Mouse (Mus musculus) thymus, postnatal 14 days (tissue): Measurements from ENCODE around the gene Elmo1.
"Not testable (repeated sequence)": the region's sequence is repeated elsewhere in the genome, so short reads cannot be mapped to it uniquely, and the experiment has no call there.

Source experiments
- DNase-seq: peaks from one replicate; pipeline ENCODE4 v3.0.0; 2021

Elmo1 gene

GRCm38 (mm10) chr13:20551559-20551958, 461.2 kb downstream of the Elmo1 start:
- DNase-seq = no peak

GRCm38 (mm10) chr13:20555853-20556452, 465.6 kb downstream of the Elmo1 start:
- DNase-seq = no peak

GRCm38 (mm10) chr13:20556739-20557138, 466.3 kb downstream of the Elmo1 start:
- no peak for DNase-seq

DNA sequence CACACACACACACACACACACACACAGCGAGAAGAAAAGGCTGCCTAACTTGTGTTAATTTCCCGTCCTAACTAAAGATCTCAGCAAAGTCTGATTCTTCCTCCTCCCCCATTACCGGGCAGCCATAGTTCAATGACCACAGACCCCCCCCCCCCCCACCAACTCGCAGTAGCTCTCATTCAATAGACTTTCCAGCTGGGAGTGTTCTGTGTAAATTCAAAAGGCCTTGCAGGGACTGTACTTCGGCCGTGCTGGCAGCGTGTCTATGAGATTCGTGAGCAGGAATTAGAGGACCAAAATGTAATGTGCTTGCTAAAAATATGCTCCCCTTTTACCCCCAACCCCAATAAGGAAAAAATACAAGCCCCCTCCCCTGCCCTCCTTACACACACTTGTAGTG, 466.8 kb downstream of the Elmo1 start:
- no peak for DNase-seq

DNA sequence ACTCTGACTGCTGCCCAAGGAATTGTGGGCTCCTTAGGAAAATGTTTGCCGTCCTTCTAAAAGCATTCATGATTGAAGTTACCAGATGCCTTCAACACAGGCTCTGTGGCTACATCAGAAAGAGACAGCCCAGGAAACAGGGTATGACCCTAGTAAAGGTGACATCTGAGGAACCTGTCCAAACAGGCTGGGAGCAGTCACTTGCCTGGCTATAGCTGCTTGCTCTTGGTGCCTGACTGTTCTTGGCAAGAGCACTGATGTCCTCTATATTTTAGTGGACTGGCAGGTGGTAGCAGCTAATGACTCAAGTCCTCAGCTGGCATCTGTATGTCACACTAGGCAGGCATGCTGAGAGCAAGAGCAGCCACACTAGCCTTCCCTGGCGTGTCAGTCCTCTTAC, 468.0 kb downstream of the Elmo1 start:
- DNase-seq = no peak

GRCm38 (mm10) chr13:20564414-20564813, 474.0 kb downstream of the Elmo1 start:
- peak; percentile 16 for DNase-seq

GRCm38 (mm10) chr13:20575186-20575585, 484.8 kb downstream of the Elmo1 start:
- DNase-seq = no peak

- no peak for DNase-seq
Measured at GRCm38 (mm10) chr13:20585868-20586267, 495.5 kb downstream of the Elmo1 start.

DNA sequence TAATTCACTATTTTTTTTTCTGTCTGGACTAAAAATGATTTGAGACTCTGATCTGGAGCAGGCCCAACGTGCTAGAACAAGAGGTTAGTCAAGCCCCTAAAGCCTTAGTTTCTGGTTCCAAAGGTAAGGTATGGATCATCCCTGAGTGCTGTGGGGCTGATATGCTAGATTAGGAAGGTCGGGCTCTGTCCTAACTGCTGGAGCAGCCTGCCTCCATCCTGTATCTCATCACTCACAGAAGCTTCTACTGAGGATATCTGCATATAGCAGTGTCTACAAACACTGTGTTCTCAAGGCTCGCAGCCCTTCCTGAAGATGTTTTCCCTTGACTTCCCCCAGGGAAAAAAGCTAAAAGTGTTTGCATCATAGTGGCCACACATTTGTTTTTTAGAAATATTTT, 496.1 kb downstream of the Elmo1 start:
- DNase-seq = no peak

- DNase-seq = no peak
Measured at GRCm38 (mm10) chr13:20590983-20591382, 500.6 kb downstream of the Elmo1 start.

DNA sequence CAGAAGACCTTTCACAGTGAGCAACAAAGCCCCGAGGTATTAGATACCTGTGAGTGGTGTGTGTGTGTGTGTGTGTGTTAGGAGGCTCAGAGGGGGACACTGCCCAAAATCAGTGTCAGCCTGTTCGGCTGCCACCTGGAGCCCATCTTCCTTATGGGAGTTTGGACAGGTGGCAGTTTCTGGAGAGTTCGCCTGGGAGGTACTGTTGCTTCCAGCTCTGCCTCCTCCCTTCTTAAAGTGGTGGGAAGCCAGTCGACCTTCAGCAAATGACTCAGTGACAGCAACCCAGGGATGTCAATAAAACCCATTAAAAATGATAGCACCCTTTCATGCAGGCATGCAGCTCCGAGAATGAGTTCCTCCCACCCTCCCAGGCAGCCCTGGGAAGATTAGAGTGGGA, 506.9 kb downstream of the Elmo1 start:
- no peak for DNase-seq

DNA sequence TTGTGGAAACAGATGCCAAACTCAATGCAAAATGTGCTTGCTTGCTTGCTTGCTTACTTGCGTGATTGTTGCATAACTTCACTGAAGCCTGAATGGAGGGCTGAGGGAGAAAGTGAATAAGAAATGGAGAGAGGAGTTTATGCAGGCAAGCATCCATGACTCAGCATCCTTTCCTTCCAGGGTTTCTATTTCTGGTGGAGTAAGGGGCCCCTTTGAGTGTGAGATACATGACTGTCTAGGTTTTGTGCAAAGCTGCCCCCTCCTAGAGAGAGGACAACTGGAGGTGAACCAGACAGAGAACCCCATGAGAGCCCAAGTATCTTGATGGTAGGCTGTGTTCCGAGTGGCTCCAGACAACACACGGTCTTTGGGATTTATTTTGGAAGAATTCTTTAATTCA, 508.2 kb downstream of the Elmo1 start:
- DNase-seq = no peak

DNA sequence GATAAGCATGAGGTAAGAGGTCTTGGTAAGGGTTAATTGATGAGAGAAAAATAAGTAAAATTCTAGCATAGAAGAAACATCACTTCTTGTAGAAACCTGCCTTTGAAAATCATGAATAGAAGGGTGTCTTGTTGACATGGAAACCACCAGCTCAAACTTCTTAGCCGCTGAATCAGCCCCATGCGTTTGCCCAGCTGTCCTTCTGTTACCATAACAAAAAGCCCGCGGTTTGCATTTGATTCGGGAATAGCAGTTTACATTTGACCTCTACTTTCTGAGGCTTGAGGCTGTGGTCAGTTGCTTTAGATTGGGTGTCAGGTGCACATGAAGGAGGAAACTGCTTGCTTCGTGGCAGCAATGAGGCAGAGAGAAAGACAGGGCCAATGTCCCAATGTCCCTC, 509.9 kb downstream of the Elmo1 start:
- DNase-seq = no peak

- no peak for DNase-seq
Measured at GRCm38 (mm10) chr13:20601421-20601820, 511.0 kb downstream of the Elmo1 start.

DNA sequence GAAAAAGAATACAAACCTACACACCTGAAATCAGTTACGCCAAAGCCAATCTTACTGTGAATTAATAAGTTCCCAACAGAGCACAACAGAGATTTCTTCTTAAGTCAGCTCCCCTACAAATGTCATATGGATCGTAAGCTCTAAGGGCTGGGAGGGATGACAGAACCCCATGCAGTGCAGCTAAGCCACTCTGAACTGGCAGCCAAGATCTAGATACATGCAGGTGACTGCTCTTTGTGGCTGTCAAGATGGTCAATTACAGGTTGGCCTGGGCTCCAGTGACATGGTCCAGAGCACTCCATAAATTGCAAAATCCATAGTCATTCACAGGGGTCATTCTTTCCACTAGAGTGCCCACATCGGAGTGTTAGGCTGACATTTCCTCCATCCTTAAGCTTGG, 516.5 kb downstream of the Elmo1 start:
- no peak for DNase-seq

- DNase-seq = no peak
Measured at GRCm38 (mm10) chr13:20609003-20609688, 518.8 kb downstream of the Elmo1 start.

GRCm38 (mm10) chr13:20615596-20616469, 525.4 kb downstream of the Elmo1 start:
- no peak for DNase-seq

DNA sequence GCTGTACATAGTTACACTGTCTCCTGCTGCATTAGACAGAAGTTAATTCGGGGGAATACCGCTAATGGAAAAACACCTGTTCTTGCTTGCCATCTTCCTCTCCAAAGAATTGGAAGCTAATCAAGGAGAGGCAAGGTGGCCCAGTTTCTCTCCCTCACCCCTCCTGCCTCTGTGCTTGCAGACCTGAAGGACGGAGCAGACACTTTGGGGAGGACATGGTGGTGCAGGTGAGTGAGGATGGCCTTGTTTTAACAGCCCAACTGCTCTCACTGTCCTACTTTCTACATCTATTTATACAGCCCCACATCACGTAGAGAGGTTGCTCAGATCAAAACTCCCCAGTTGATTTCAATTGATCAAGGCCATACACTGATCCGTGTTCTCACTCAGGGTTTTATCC, 529.5 kb downstream of the Elmo1 start:
- DNase-seq = no peak

DNA sequence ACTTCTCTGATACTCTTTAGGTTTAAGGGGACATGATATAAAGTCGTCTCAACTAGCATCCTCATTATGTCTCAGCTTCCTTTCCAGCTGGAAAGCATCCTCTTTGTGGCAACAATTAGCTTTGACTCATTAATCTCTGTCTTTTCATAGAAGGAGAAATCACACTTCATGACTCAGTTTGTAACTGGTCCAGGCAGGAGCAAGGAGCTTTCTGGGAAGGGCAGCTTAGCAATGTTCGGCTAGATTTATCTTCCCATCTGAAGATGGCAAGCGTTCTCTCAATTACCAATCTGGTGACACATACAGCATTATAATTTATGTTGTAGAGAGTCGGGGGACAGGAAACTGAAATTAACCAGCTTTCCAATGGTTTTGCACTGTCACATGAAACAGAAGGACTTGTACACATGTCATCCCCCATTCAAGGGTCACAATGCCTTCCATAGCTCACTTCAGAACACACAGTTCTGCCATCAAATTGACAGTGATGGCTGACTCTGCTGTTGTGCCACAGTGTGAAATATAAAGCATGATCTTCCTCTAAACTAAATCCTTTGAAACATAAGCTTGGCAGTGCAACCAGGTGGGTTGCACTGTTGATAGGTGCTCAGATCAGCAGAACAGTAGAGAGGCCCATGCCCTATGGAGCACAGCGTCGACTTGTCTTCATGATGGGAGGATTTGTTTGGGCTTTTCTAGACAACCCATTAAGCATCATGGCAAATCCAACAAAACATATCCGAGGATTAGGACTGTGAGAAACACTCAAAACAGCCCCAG, 532.9 kb downstream of the Elmo1 start:
- no peak for DNase-seq

DNA sequence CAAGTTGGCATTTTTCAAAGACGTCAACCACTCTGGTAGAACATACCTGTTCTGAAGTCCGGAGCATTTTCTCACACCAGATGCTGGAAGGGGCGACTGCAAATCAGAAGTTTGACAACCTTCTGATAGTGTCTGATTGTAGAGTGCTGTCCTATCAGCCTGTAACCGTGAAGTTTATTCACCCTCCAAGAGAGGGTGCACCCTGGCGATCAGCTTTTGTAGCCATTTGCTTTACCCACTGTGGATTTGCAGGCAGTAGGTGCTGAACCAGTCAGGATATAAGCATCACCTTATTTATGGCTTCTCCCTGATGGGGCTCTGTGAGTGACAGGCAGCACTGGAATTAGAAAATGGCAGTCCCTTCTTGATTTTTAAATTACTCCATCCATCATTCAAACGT, 537.4 kb downstream of the Elmo1 start:
- DNase-seq = no peak

- DNase-seq = no peak
Measured at GRCm38 (mm10) chr13:20632477-20632876, 542.1 kb downstream of the Elmo1 start.

DNA sequence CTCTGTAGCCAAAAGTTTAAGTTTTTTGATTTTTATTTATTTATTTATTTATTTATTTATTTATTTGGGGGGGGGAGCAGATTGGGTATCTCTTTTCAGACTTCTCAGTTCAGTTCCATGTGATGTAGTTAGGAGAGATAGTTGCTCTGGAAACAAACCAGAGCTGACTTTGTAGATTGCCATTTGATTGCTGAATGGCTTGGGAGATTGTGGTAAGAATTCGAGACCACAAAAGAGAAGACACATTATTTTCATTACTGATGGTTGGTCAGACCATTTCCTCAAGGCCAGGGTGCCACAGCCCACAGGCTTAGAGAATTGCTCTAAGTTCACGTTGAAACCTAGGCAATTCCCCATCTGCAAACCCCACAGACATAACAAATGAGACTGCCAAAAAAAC, 544.3 kb downstream of the Elmo1 start:
- DNase-seq = not testable (repeated sequence)

- DNase-seq = no peak
Measured at GRCm38 (mm10) chr13:20635646-20636045, 545.2 kb downstream of the Elmo1 start.
